Mouse (Mus musculus) G1E (cell line): ENCODE data around the gene Fat4. TPM values are rescaled to one million over a fixed set of nuclear protein-coding genes. Genes with fewer than 3 reads are reported as not detected.

Experiments used
- ATAC-seq: 2 replicates; pipeline ENCODE4 v1.8.0; 2016; ENCODE audit warnings: mild to moderate bottlenecking; ENCODE audit not compliant: insufficient number of reproducible peaks, poor library complexity, low FRiP score, severe bottlenecking; ENCODE audit errors: extremely low read depth
- DNase-seq: peaks from one replicate; pipeline ENCODE4 v3.0.0; 2012; ENCODE audit warnings: low spot score
- H3K27me3 ChIP-seq: 2 replicates; pipeline ENCODE4 v1.6.1; 2012; ENCODE audit warnings: mild to moderate bottlenecking, low read length, inconsistent platforms; ENCODE audit not compliant: insufficient read depth
- H3K36me3 ChIP-seq: replicated peaks from 2 replicates; pipeline ENCODE3; 2012; ENCODE audit warnings: mild to moderate bottlenecking, inconsistent platforms
- H3K4me1 ChIP-seq: 2 replicates; pipeline ENCODE4 v1.6.1; 2012; ENCODE audit warnings: low read depth, low read length, inconsistent platforms, mixed read lengths; ENCODE audit not compliant: insufficient read depth
- H3K4me3 ChIP-seq: 2 replicates; pipeline ENCODE4 v1.5.1; 2012; ENCODE audit warnings: low read depth, mild to moderate bottlenecking, inconsistent platforms, low read length, moderate library complexity, mixed read lengths
- H3K9me3 ChIP-seq: replicated peaks from 2 replicates; pipeline ENCODE4 v1.6.1; 2012; ENCODE audit warnings: inconsistent platforms
- CTCF ChIP-seq: IDR thresholded peaks from 2 replicates; pipeline ENCODE4 v1.5.1; 2012; ENCODE audit warnings: low read depth, low read length, inconsistent platforms, mixed read lengths
- GATA1 ChIP-seq: IDR thresholded peaks from 2 replicates; pipeline ENCODE4 v1.6.1; 2012; ENCODE audit warnings: borderline replicate concordance, low read length, inconsistent platforms, mixed read lengths
- GATA2 ChIP-seq: IDR thresholded peaks from 2 replicates; pipeline ENCODE4 v1.6.1; 2012; ENCODE audit warnings: low read depth, low read length, inconsistent platforms, borderline replicate concordance
- POLR2AphosphoS5 ChIP-seq: IDR thresholded peaks from 2 replicates; pipeline ENCODE4 v1.6.1; 2012; ENCODE audit warnings: low read depth, low read length, inconsistent platforms; ENCODE audit not compliant: insufficient replicate concordance
- TAL1 ChIP-seq: conservative IDR thresholded peaks from 2 replicates; pipeline ENCODE4 v1.6.1; 2012; ENCODE audit warnings: low read depth, low read length, inconsistent platforms, mixed read lengths
- polyA plus RNA-seq: library from polyadenylated mRNA; stranded (reverse); fragments of >175 nt; gene quantifications from 2 replicates; pipeline ENCODE4 v1.2.3, GENCODE M21; 2012
- total RNA-seq, 2 experiments: library from RNA; stranded (forward) in 1 of 2; stranded (reverse) in 1 of 2; fragments of 200-1000 nt in 1 of 2; fragments of >200 nt in 1 of 2; fragmentation: Nextera tagmentation in 1 of 2; gene quantifications; 2 replicates each; pipeline ENCODE4 v1.2.3; 2014 to 2017

Gene Fat4
- total and polyA plus RNA-seq, 3 experiments, result 0.22 TPM; not detected in 2

GRCm38 (mm10) chr3:39047621-39048303, 161.0 kb downstream of the Fat4 start:
- Histone ChIP-seq H3K4me1 (no peaks in the 10 kb centered on the region), H3K36me3 (no peaks in the 10 kb centered on the region), H3K9me3 (peaks cover 8% of the 10 kb centered on the region), H3K4me3 (no peak overlapping the region), H3K27me3 (no peaks in the 10 kb centered on the region)
- no peak for ATAC-seq
- no peak for TF ChIP-seq GATA2
- TF ChIP-seq POLR2AphosphoS5, result no peak
- no peak for TF ChIP-seq TAL1
- no peak for TF ChIP-seq CTCF
- no peak for TF ChIP-seq GATA1
- DNase-seq, result no peak

- DNase-seq, result no peak
- Histone ChIP-seq H3K9me3 (peaks cover 7% of the 10 kb centered on the region), H3K36me3 (no peaks in the 10 kb centered on the region), H3K4me3 (no peak overlapping the region), H3K27me3 (no peaks in the 10 kb centered on the region), H3K4me1 (no peaks in the 10 kb centered on the region)
- TF ChIP-seq CTCF (no peak), TAL1 (no peak), POLR2AphosphoS5 (no peak), GATA2 (no peak), GATA1 (no peak)
- no peak for ATAC-seq
Observed at GRCm38 (mm10) chr3:39048304-39048667, 161.5 kb downstream of the Fat4 start.

GRCm38 (mm10) chr3:39050130-39050529, 163.4 kb downstream of the Fat4 start:
- Histone ChIP-seq H3K4me3 (no peak overlapping the region), H3K27me3 (no peaks in the 10 kb centered on the region), H3K4me1 (no peaks in the 10 kb centered on the region), H3K9me3 (peaks cover 7% of the 10 kb centered on the region), H3K36me3 (no peaks in the 10 kb centered on the region)
- DNase-seq, result no peak
- TF ChIP-seq TAL1 (no peak), POLR2AphosphoS5 (no peak), GATA2 (no peak), CTCF (no peak), GATA1 (no peak)
- ATAC-seq, result no peak

- DNase-seq (no peak), ATAC-seq (no peak)
- TF ChIP-seq POLR2AphosphoS5 (no peak), GATA1 (no peak), CTCF (no peak), GATA2 (no peak), TAL1 (no peak)
- Histone ChIP-seq H3K9me3 (peaks cover 7% of the 10 kb centered on the region), H3K36me3 (no peaks in the 10 kb centered on the region), H3K4me3 (no peak overlapping the region), H3K27me3 (no peaks in the 10 kb centered on the region), H3K4me1 (no peaks in the 10 kb centered on the region)
Observed at GRCm38 (mm10) chr3:39053072-39053471, 166.3 kb downstream of the Fat4 start.
